Mouse (Mus musculus): ENCODE results near the gene Srsf12. TPM values are rescaled to one million over a fixed set of nuclear protein-coding genes. Genes with fewer than 3 reads are reported as not detected.

Srsf12 gene
- polyA plus RNA-seq, 1 experiment from 2014 or later, result 0.16 TPM

- Histone ChIP-seq H3K27me3 (replicated peaks; ENCODE audit: insufficient read depth, low read length) (no peaks in the 10 kb centered on the region), H3K4me3 (ENCODE audit: low read depth, low read length) (no peak overlapping the region), H3K9me3 (ENCODE audit: low read length) (no peaks in the 10 kb centered on the region), H3K9ac (replicated peaks; ENCODE audit: low read depth) (no peak overlapping the region), H3K4me2 (replicated peaks; ENCODE audit: low read depth, low read length) (no peak overlapping the region), H3K27ac (ENCODE audit: low read length) (no peak overlapping the region), H3K4me1 (ENCODE audit: insufficient read depth, low read depth, low read length) (no peaks in the 10 kb centered on the region), H3K36me3 (ENCODE audit: insufficient read depth, low read length) (no peaks in the 10 kb centered on the region)
- ATAC-seq (no peak), DNase-seq (ENCODE audit: low spot score) (no peak)
- TF ChIP-seq EP300 (IDR thresholded peaks at IDR 0.05) (no peak), CTCF (IDR thresholded peaks at IDR 0.05) (no peak)
- 79% methylated on average over 11 of the region's 11 CpGs for WGBS
These were observed 61.9 kb downstream of the Srsf12 start for GRCm38 (mm10) chr4:33270386-33271314.

- Histone ChIP-seq H3K4me1 (ENCODE audit: insufficient read depth, low read depth, low read length) (no peaks in the 10 kb centered on the region), H3K9ac (replicated peaks; ENCODE audit: low read depth) (no peak overlapping the region), H3K4me2 (replicated peaks; ENCODE audit: low read depth, low read length) (no peak overlapping the region), H3K9me3 (ENCODE audit: low read length) (no peaks in the 10 kb centered on the region), H3K27me3 (replicated peaks; ENCODE audit: insufficient read depth, low read length) (no peaks in the 10 kb centered on the region), H3K27ac (ENCODE audit: low read length) (no peak overlapping the region), H3K36me3 (ENCODE audit: insufficient read depth, low read length) (no peaks in the 10 kb centered on the region), H3K4me3 (ENCODE audit: low read depth, low read length) (no peak overlapping the region)
- ATAC-seq, result no peak
- TF ChIP-seq EP300 (IDR thresholded peaks at IDR 0.05), result no peak
- no peak for TF ChIP-seq CTCF (IDR thresholded peaks at IDR 0.05)
- WGBS, result 37% methylated on average over 3 of the region's 3 CpGs
- no peak for DNase-seq (ENCODE audit: low spot score)
These were observed 64.6 kb downstream of the Srsf12 start for GRCm38 (mm10) chr4:33273437-33273836.

GRCm38 (mm10) chr4:33281891-33282685 lies 73.3 kb downstream of the Srsf12 start:
- DNase-seq (ENCODE audit: low spot score) (no peak), ATAC-seq (no peak)
- Histone ChIP-seq H3K36me3 (ENCODE audit: insufficient read depth, low read length) (no peaks in the 10 kb centered on the region), H3K9ac (replicated peaks; ENCODE audit: low read depth) (no peak overlapping the region), H3K9me3 (ENCODE audit: low read length) (no peaks in the 10 kb centered on the region), H3K4me3 (ENCODE audit: low read depth, low read length) (no peak overlapping the region), H3K27ac (ENCODE audit: low read length) (no peak overlapping the region), H3K27me3 (replicated peaks; ENCODE audit: insufficient read depth, low read length) (no peaks in the 10 kb centered on the region), H3K4me2 (replicated peaks; ENCODE audit: low read depth, low read length) (no peak overlapping the region), H3K4me1 (ENCODE audit: insufficient read depth, low read depth, low read length) (no peaks in the 10 kb centered on the region)
- 70% methylated on average over 3 of the region's 3 CpGs for WGBS
- TF ChIP-seq EP300 (IDR thresholded peaks at IDR 0.05) (no peak), CTCF (IDR thresholded peaks at IDR 0.05) (no peak)

Other genes starting within 250 kb of the Srsf12 start
- gene Rragd, start 226.0 kb upstream of the Srsf12 start, polyA plus RNA-seq (2015; fragmentation: Nextera tagmentation; extraction: Ambion mirVana), result 5.6 and 7.8 TPM in 2 replicates
- 36.4 and 36.8 TPM in 2 replicates for gene Ube2j1, start 177.6 kb upstream of the Srsf12 start, polyA plus RNA-seq (2015; fragmentation: Nextera tagmentation; extraction: Ambion mirVana)
- gene Gabrr2, start 146.0 kb upstream of the Srsf12 start, polyA plus RNA-seq (2015; fragmentation: Nextera tagmentation; extraction: Ambion mirVana), result 0.14 and 0.27 TPM in 2 replicates
- 0.06 TPM in 1 of 2 replicates, not detected in the other for gene Gabrr1, start 76.5 kb upstream of the Srsf12 start, polyA plus RNA-seq (2015; fragmentation: Nextera tagmentation; extraction: Ambion mirVana)
- gene Pm20d2, start 19.3 kb upstream of the Srsf12 start, polyA plus RNA-seq (2015; fragmentation: Nextera tagmentation; extraction: Ambion mirVana), result 0.70 and 0.86 TPM in 2 replicates
- 153 and 169 TPM in 2 replicates for gene Pnrc1, start 81.2 kb downstream of the Srsf12 start, polyA plus RNA-seq (2015; fragmentation: Nextera tagmentation; extraction: Ambion mirVana)
- gene Rngtt, start 101.3 kb downstream of the Srsf12 start, polyA plus RNA-seq (2015; fragmentation: Nextera tagmentation; extraction: Ambion mirVana), result 9.4 and 10.5 TPM in 2 replicates